Mouse (Mus musculus) cerebellum, adult 9-11 months (tissue): Measurements from ENCODE around the gene Krtap7-1.
A peak's percentile ranks its signal among the peaks of the same experiment; 100 is the strongest.

Experiments used
- DNase-seq: peaks from one replicate; pipeline ENCODE4 v3.0.0; 2022

Krtap7-1 gene

DNA sequence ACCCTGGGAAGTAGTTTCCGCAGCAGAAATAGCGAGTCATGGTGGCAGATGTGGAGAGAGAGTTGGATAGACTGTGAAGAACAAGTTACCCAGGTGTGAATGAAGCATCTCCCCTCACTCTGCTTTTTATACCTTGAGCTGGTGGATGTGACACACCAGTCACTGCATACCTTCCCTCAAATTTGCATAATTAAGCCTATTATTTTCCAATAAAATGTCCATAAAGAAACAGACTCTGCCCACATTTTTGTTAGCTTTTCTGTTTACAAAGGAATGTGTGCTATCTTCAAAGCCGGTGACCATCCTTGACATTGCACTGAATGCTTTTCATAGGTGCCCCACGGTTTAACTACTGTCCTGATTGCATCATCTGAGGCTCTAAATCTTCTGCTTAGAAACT lies at the start of gene Krtap7-1:
TSS of gene Krtap7-1 (minus strand) at position 101 of the 400 bp plus-strand sequence.
- no peak for DNase-seq

DNA sequence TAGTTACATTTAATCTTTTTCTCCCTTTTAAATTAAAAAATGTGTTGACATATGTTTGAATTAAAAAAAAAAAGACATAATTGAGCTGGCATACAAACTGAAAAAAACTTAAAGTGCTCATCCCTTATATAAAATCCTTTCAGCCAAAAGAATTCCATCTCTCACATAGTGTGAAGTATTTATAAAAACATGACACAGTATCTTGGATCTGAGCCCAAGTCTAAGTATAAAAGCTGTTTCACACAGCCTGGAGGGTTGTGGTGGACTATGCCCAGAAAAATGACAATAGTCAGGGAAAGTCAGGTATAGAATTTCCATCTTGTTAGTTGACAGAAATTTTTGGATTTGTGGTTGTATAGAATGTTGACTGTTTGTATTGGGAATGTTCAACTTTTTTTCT lies 42.2 kb upstream of the Krtap7-1 start:
- DNase-seq, result no peak

DNA sequence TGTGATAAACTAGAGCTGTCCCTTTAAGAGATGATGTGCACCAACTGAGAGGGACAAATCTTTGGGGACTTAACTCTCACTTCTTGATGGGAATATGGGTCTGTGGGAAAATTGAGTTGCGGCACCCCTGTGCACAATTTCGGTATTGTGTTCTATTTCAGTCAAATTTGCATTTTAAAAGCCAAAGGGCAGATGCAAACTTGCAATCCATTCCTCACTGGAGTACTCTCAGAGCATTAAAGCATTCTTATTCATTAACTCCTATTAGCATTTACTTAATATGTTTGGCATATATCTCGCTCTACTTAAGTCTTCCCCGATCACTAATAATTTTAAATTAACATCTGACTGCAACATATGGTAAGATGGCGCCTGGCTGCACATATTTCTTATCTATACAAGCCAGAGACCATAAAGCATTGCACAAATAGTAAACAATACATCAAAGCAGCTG lies 29.9 kb upstream of the Krtap7-1 start:
- DNase-seq, result no peak

DNA sequence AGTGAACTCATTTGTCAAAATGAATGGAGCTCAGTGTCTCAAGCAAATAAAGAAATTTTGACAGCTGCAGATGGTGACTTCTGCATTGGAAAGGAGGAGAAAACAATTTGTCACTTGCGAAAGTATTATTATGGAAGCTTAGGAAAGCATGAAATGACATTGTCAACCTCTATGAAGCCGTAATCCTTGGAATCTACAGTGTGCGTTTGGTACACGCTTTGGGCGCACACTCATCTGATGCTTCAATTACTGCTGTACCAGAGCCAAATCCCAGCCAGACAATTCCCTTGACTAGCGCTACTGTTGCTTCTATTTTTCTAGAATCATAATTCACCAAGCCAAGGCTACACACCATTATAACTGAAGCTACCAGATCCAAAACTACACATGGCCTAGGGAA lies 29.2 kb upstream of the Krtap7-1 start:
- no peak for DNase-seq

DNA sequence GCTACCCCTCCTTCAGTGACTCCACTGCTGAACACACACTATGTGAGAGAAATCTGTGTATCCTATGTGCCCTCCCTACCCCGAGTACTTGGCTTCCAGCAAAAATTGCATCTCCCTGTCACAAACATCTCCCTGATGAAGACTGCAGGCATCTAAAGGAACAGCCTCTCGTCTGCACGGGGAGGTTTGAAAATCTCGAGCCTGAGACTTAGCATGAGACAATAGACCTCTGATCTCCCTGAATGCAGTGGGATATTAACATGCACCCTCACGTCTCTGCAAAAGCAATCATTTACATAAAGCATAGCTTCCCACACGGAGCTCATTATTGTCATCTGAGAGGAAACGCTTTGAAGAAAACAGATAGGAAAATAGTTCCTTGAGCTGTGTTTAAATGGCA lies 22.4 kb upstream of the Krtap7-1 start:
- no peak for DNase-seq

DNA sequence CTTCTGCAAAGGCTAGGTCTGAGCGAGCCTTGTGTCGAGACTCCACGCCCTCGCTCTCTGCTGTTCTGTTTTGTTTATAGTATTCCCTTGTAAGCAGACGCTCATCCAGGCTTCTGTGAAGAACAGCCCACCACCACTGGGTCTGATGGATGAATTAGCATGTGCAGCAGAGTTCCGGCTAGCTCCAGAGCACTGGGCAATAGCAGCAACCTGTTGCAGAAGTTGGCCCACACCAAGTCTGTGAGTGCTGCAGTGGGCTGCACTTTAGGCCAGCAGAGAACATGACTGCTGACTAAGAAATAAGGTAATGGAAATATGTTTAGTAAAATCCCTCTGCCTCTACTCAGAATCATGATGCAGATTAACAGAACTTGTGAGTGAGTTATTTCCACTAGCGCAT lies 21.7 kb upstream of the Krtap7-1 start:
- no peak for DNase-seq

DNA sequence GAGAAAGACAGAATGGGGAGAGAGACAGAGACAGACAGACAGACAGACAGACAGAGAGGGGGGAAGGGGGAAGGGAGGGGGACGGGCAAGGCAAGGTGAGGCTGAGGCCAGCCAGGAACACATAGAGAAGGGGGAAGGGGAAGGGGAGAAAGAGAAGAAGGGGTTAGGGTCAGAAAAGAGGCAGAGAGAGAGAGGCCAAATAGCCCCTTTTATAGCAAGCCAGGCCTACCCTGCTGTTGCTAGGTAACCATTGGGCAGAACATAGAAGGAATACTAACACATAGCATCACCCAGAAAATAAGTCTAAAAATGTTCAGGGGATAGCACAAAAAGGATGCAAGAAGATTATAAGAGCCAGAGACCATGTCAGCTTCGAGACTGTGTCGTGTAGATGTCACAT lies 20.3 kb upstream of the Krtap7-1 start:
- DNase-seq, result no peak

DNA sequence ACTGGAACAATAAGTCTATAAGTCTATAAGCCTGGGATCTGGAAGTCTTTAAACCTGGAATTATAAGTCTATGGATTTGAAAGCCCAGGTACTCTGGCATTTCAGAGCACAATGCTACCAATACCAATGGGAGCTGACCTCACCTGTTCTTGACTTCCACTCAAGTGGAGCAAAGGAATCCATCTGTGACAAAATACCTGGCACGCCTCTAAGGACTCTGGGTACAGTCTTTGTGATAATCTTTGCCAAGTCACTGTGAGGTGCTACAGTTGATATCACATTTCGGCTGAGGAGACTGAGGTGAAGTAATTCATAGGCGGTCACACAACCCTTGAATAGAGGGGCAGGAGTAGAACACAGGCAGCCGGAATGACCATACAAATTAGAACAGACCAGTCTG lies 12.9 kb upstream of the Krtap7-1 start:
- DNase-seq, result no peak

DNA sequence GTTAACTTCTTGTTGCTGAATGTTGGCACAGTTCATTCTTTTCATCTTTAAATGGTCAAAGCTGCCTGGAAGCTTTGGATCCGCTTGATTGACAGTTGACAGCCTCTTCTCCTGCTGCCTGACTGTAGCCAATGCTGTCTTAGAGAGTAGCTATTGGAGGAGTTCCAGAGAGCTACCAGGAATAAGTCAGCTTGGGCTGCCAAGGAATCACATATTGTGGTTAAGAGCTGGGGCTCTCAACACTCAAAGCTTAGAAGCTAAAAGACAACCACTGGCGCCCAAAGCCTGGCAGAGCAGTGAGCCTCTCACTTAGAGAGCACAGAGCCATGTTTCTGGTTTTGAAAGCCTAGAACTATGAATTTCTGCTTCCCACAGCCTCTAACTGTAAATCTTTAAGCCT lies 12.4 kb upstream of the Krtap7-1 start:
- no peak for DNase-seq

DNA sequence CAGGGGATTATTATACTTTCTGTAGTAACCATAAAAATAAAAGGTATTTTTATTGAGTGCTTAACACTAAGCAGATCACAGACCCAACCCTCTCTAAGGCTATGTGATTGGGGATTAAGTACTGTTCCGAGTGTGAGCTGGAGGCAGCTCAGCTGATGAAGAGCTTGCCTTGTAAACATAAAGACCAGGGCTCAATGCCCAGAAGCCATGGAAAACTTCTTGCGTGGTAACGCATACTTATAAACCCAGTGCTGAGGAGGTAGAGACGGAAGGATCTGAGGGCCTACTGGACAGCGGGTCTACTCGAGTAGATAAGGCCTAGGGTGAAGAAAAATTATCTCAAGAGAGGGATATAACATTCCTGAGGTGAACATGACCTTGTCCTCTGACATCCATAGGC lies 12.0 kb upstream of the Krtap7-1 start:
- no peak for DNase-seq

DNA sequence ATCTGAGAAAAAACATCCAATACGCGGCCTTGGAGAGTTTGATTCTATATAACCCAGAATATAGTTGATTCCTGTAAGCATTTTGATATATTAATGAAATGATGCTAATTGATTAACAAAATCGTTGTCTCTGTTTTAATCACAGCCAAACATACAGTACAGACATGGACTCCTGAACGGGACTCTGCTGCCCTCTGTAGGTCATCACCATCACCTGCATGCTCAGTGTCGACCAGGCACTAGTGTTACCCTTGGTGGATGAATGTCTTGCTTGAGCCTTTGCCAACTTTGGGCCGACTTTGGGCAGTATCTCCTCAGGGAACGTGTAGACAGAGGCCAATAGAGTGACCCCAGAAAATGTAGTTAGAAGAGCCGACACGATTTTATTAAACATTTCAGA lies 9.5 kb upstream of the Krtap7-1 start:
- DNase-seq, result peak; percentile 10

DNA sequence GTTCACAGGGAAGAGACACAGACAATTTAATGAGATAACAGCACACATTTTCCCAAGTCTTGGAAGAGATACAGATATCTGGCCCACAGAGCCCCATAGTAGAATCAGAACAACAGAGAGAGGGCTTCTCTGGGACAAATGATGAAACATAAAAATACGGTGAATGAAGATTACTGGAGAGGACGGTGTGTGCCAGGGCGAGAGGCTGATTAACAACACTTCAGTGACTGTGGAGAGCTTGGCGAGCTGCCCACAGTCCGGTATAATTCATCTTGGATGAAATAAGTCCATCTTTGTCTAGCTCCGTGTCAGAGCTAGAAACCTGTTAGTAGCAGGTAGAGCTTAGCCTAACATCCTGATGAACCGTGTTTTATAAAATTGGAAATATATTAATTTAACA lies 5.3 kb upstream of the Krtap7-1 start:
- no peak for DNase-seq

DNA sequence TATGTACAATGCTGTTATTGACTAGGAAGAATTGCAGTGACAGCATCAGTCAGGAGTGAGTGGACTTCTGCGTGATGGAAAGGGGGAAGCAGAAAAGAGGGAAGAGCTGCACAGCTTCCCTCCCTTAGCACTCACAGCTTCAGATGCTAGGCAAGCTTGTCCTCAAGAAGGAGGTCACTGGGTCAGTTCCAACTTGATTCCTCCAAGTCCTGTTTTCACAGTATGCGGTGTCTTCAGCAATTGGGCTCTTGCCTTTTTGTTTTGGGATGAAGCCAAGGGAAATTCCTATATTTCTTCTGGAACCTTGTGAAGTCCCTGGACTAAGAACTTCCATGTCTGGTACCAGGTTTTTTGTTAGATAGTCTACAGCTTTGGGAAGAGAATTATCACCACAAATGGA lies 4.6 kb downstream of the Krtap7-1 start:
- DNase-seq, result no peak

DNA sequence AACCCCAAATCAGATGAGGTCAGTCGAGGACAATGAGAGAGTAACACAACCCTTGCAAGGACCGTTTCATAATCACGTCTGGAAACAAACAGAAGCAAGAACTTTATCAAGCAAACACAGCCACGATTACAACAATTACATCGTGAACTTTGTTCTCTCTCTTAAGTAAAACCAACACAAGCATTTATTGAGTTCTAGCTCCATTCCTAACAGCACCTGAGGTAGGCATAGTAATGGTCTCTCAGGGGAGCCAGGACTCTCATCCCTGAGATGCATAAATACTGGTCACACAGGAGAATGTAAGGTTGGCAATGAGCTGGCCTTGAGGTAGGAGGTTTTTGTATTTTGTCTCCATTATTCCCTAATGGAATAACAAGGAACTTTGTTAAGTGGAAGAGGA lies 6.3 kb downstream of the Krtap7-1 start:
- DNase-seq, result no peak

DNA sequence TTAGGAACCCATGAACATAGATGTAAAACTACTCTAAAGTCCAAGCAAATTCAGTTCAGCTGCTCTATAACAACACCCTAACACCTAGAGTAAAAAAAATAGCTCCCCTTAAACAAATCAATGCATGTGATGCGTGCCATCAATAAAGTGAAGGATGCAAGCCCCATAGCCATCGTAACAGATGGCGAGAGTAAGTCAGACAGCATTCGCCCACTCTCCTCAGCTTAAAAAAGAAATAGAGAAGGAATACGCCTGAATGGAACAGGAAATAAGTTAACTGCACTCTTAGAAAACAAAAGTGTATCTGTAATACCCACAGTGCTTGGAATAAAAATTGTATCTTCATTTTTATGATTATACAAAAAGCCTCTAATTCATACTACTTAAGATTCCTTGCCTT lies 11.1 kb downstream of the Krtap7-1 start:
- no peak for DNase-seq

DNA sequence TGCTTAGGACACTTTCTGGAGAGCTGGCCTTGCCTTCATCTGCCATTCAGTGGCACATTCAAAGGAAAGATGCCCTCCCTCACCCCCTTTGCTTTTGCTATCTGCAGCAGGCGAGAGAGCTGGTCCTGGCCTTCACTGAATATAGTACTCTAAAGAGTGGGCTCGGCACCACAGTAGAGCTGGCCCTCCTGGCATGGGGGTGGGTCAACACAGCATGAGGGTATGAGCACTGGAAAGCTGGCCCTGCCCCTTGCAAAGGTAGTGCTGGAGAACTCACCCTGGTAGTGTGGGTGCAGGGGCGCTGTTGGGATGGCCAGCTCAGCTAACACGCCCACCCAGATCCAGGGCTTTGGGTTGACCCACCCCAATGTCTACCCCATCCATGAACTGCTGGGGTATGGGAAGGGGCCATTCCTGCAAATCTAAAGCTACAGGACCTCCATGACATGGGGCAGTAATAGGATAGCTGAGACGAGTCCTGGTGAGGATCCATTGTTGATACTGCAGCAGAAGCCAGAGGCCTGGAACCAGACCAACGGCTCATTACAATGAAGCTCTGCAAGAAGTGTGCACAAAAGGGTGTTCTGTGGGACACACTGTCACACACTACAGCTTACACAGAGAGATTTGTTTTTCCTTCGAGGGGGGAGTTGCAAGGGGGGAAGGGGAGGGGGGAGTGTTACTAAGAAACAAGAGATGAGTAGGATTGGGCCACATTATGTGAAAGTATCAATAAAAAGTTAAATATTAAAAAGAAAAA lies 12.5 kb downstream of the Krtap7-1 start:
- no peak for DNase-seq

DNA sequence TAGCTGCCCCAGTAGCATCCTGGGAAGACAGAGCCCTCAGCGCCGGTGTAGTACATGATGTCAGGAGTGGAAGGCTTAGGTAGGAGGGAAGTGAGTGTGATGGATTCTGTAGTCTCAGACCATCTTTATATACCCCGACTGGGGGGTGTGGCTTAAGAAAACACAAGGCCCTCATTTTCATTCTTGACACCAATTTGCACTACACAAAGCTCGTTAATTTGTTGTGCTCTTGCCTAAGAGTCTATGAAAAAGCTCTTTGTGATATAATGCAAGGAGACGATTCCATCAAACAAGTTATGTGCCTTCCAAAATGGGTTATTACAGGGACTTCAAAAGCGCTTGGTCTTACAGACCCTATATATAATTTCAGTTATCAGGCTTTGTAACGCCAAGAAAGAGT lies 20.3 kb downstream of the Krtap7-1 start, which contains the start of gene Krtap8-1:
TSS of gene Krtap8-1 (minus strand) at position 101 of the 400 bp plus-strand sequence.
- DNase-seq, result no peak

DNA sequence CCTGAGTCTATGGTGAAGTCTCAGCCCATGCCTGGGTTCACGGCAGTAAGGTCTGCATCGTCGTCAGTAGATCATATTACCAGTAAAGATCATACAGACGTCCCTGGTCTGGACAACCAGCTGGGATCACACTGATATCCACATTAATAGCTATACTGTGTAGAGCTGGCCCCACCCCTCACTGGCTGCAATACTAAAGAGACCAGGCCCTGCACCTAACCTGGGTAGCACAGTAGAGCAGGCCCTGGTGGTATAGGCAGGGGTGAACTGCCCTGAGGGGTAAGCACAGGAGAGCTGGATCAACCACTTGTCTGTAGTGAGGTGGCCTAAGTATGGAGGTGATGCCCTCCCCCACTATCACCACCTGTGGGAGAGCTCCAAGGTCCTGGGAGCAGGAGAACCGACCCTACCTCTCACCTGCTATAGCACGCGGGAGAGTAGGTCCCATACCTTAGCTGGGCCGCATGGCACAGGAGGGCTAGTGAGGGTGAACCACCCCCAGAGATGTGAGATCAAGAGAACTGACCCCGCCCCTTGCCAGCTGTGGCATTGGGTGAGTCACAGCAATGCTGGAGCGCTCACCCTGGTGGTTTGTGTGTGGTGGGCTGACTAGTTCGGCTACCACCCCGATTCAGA lies 30.3 kb downstream of the Krtap7-1 start:
- DNase-seq, result no peak

DNA sequence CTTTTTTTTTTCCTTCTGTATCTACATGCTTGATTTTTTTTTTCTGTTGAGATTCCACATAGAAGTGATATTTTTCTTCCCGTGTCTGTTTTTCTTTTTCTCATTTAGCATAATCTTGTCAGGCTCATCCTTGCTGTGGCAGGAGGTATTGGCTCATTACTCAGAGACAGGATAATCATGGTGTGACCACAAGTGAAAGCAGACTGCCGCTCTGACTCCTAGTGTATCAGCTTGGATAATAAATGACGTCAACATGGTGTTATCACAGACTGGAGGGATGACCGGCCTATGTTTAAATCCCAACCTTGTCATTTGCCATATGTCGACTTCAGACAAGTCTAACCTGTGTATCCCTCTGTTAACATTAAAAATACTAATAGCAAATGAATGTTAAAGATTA lies 46.9 kb downstream of the Krtap7-1 start:
- DNase-seq, result no peak
